Comparison of ENCODE assay signal across 8 mouse cellular contexts in genomic region chr8:70352657-70353151, GRCm38 (mm10). TPM values are rescaled to one million over a fixed set of nuclear protein-coding genes. Genes with fewer than 3 reads are reported as not detected.
DNase-seq lines count a peak whose midpoint lies in the region; ATAC-seq and TF ChIP-seq lines count a peak whose summit lies in the region.

No protein-coding gene starts in this region.

- no peak for TF ChIP-seq CTCF in kidney, adult 2 months (conservative IDR thresholded peaks at IDR 0.05; ENCODE audit: insufficient read depth, insufficient read length, low read depth, low read length)

- peak overlapping the region; percentile 99 for H3K4me2 ChIP-seq in forebrain, embryonic 11.5 days (ENCODE audit: low read depth, low read length, severe bottlenecking)

- peak; percentile 57 for ATAC-seq in forebrain, embryonic 11.5 days (replicated peaks; ENCODE audit: low FRiP score)

- H3K9ac ChIP-seq in forebrain, embryonic 11.5 days (ENCODE audit: low read length), result peak overlapping the region; percentile 96

- H3K36me3 ChIP-seq in forebrain, embryonic 11.5 days (ENCODE audit: control insufficient read depth, insufficient read depth, low read length), result no peaks in the 10 kb centered on the region; the same call in 1 of the 2 replicates
- H3K36me3 ChIP-seq in kidney, adult 2 months (ENCODE audit: control insufficient read depth, insufficient read depth, low read length), result no peaks in the 10 kb centered on the region
- H3K36me3 ChIP-seq in midbrain, embryonic 10.5 days, result peaks cover 35% of the 10 kb centered on the region

- DNase-seq in gastrocnemius, postnatal 10 days, result peak; percentile 70
- no peak for DNase-seq in gastrocnemius, postnatal 36 days
- peak; percentile 55 to 64 for DNase-seq in CD8-positive naive resting alpha-beta T cell, adult 2 months (ENCODE audit: low read depth in 2 of 2, low spot score in 2 of 2)
- DNase-seq in forebrain, embryonic 11.5 days (ENCODE audit: low spot score), result no peak
- DNase-seq in kidney, adult 2 months, result peak; percentile 34
- no peak for DNase-seq in midbrain, embryonic 10.5 days (ENCODE audit: low spot score)
- peak; percentile 71 for DNase-seq in thymus, postnatal 14 days
- no peak for DNase-seq in left cerebral cortex, postnatal 36 days (ENCODE audit: low spot score in 2 of 2)

- WGBS in forebrain, embryonic 11.5 days, result under 1% methylated on average over 61 of the region's 64 CpGs
- under 1% methylated on average over 64 of the region's 64 CpGs for WGBS in kidney, adult 2 months
- WGBS in midbrain, embryonic 10.5 days, result under 1% methylated on average over 64 of the region's 64 CpGs

- no peaks in the 10 kb centered on the region for H3K27me3 ChIP-seq in forebrain, embryonic 11.5 days (ENCODE audit: control insufficient read depth, insufficient read depth, low read length)
- no peaks in the 10 kb centered on the region for H3K27me3 ChIP-seq in kidney, adult 2 months (replicated peaks; ENCODE audit: control insufficient read depth, insufficient read depth, low read length)
- H3K27me3 ChIP-seq in midbrain, embryonic 10.5 days (ENCODE audit: low read depth, poor library complexity, severe bottlenecking), result no peaks in the 10 kb centered on the region

- peak overlapping the region; percentile 99 for H3K4me3 ChIP-seq in forebrain, embryonic 11.5 days (ENCODE audit: low read depth, low read length)
- peak overlapping the region; percentile 96 for H3K4me3 ChIP-seq in kidney, adult 2 months (ENCODE audit: insufficient read depth, low read depth, low read length)
- H3K4me3 ChIP-seq in midbrain, embryonic 10.5 days, result peak overlapping the region; percentile 96

- peak overlapping the region; percentile 78 for H3K27ac ChIP-seq in forebrain, embryonic 11.5 days (ENCODE audit: low read depth, low read length)
- peak overlapping the region; percentile 58; the same call in 1 of the 2 replicates for H3K27ac ChIP-seq in kidney, adult 2 months (ENCODE audit: insufficient read depth, low read depth, low read length)
- peak overlapping the region; percentile 92 for H3K27ac ChIP-seq in midbrain, embryonic 10.5 days (replicated peaks)

- TF ChIP-seq POLR2A in kidney, adult 2 months (IDR thresholded peaks at IDR 0.05; ENCODE audit: low read depth, low read length), result no peak

- H3K9me3 ChIP-seq in forebrain, embryonic 11.5 days (ENCODE audit: control insufficient read depth, low read length), result no peaks in the 10 kb centered on the region
- no peaks in the 10 kb centered on the region for H3K9me3 ChIP-seq in midbrain, embryonic 10.5 days (replicated peaks)

- intact Hi-C loops in gastrocnemius, postnatal 36 days (cut with DNase I), result no loop called here
- intact Hi-C loops in left cerebral cortex, postnatal 36 days (cut with DNase I), result loop anchor here (5.0 kb wide), 1 partner anchor 155 kb away; the partner anchor contains the start of gene Rex1bd

- peaks cover 22% of the 10 kb centered on the region for H3K4me1 ChIP-seq in forebrain, embryonic 11.5 days (replicated peaks; ENCODE audit: control insufficient read depth, insufficient read depth, low read length)
- peaks cover 44% of the 10 kb centered on the region for H3K4me1 ChIP-seq in kidney, adult 2 months (ENCODE audit: control insufficient read depth, insufficient read depth, low read length)
- peaks cover 55% of the 10 kb centered on the region for H3K4me1 ChIP-seq in midbrain, embryonic 10.5 days

RNA-seq across cellular contexts. Expression of gene Upf1, which starts 0.4 kb away (rescaled TPM):
- total RNA-seq in gastrocnemius, postnatal 10 days (2021), result 10 to 100 TPM; 34.2 to 37.3 TPM
- total RNA-seq in gastrocnemius, postnatal 36 days (2021), result 10 to 100 TPM; 27.0 to 27.6 TPM
- polyA plus RNA-seq in forebrain, embryonic 11.5 days (2014; fragmentation: Nextera tagmentation; extraction: Ambion mirVana), result 25.6 and 25.8 TPM in 2 replicates
- polyA plus RNA-seq in kidney, adult 2 months (2012; rRNA removed), result 25.8 and 27.4 TPM in 2 replicates
- 16.8 and 19.1 TPM in 2 replicates for polyA plus RNA-seq in midbrain, embryonic 10.5 days (2016; fragmentation: Nextera tagmentation; extraction: Ambion mirVana)
- total RNA-seq in left cerebral cortex, postnatal 36 days (2021), result 10 to 100 TPM; 59.2 to 66.3 TPM

RNA-seq across cellular contexts. Expression of gene Comp, which starts 20.7 kb away (rescaled TPM):
- 10 to 100 TPM; 18.4 to 20.2 TPM for total RNA-seq in gastrocnemius, postnatal 10 days (2021)
- total RNA-seq in gastrocnemius, postnatal 36 days (2021), result 1 to 10 TPM; 8.9 to 9.9 TPM
- polyA plus RNA-seq in forebrain, embryonic 11.5 days (2014; fragmentation: Nextera tagmentation; extraction: Ambion mirVana), result 0.56 TPM in 1 of 2 replicates, not detected in the other
- polyA plus RNA-seq in kidney, adult 2 months (2012; rRNA removed), result 1.6 and 2.8 TPM in 2 replicates
- polyA plus RNA-seq in midbrain, embryonic 10.5 days (2016; fragmentation: Nextera tagmentation; extraction: Ambion mirVana), result 0.37 and 0.39 TPM in 2 replicates
- under 1 TPM; 0.25 to 0.88 TPM for total RNA-seq in left cerebral cortex, postnatal 36 days (2021)

RNA-seq across cellular contexts. Expression of gene Gdf1, which starts 23.1 kb away (rescaled TPM):
- total RNA-seq in gastrocnemius, postnatal 10 days (2021), result 1 to 10 TPM; 3.9 to 5.3 TPM
- total RNA-seq in gastrocnemius, postnatal 36 days (2021), result 1 to 10 TPM in 1 of 2 experiments, under 1 TPM in 1; 0.52 to 3.9 TPM
- 1.8 and 2.6 TPM in 2 replicates for polyA plus RNA-seq in forebrain, embryonic 11.5 days (2014; fragmentation: Nextera tagmentation; extraction: Ambion mirVana)
- polyA plus RNA-seq in kidney, adult 2 months (2012; rRNA removed), result 0.08 TPM in 1 of 2 replicates, not detected in the other
- polyA plus RNA-seq in midbrain, embryonic 10.5 days (2016; fragmentation: Nextera tagmentation; extraction: Ambion mirVana), result 3.8 and 5.7 TPM in 2 replicates
- 10 to 100 TPM; 15.3 to 23.7 TPM for total RNA-seq in left cerebral cortex, postnatal 36 days (2021)

RNA-seq across cellular contexts. Expression of gene Cers1, which starts 37.1 kb away (rescaled TPM):
- 10 to 100 TPM; 20.0 to 23.6 TPM for total RNA-seq in gastrocnemius, postnatal 10 days (2021)
- total RNA-seq in gastrocnemius, postnatal 36 days (2021), result 10 to 100 TPM; 14.1 to 19.1 TPM
- 10.6 and 11.0 TPM in 2 replicates for polyA plus RNA-seq in forebrain, embryonic 11.5 days (2014; fragmentation: Nextera tagmentation; extraction: Ambion mirVana)
- polyA plus RNA-seq in kidney, adult 2 months (2012; rRNA removed), result 0.58 and 0.66 TPM in 2 replicates
- polyA plus RNA-seq in midbrain, embryonic 10.5 days (2016; fragmentation: Nextera tagmentation; extraction: Ambion mirVana), result 4.6 and 5.3 TPM in 2 replicates
- total RNA-seq in left cerebral cortex, postnatal 36 days (2021), result 100 to 1,000 TPM; 101 to 104 TPM

RNA-seq across cellular contexts. Expression of gene Cope, which starts 50.4 kb away (rescaled TPM):
- 100 to 1,000 TPM; 140 to 158 TPM for total RNA-seq in gastrocnemius, postnatal 10 days (2021)
- total RNA-seq in gastrocnemius, postnatal 36 days (2021), result 100 to 1,000 TPM; 115 TPM
- 220 and 268 TPM in 2 replicates for polyA plus RNA-seq in forebrain, embryonic 11.5 days (2014; fragmentation: Nextera tagmentation; extraction: Ambion mirVana)
- 277 and 300 TPM in 2 replicates for polyA plus RNA-seq in kidney, adult 2 months (2012; rRNA removed)
- polyA plus RNA-seq in midbrain, embryonic 10.5 days (2016; fragmentation: Nextera tagmentation; extraction: Ambion mirVana), result 308 and 311 TPM in 2 replicates
- 100 to 1,000 TPM; 124 to 139 TPM for total RNA-seq in left cerebral cortex, postnatal 36 days (2021)

Comparison
In these comparisons a context has a peak if more than half of its experiments do, and no peak if none do; other contexts are left out.
1. DNase-seq: peak in gastrocnemius, postnatal 10 days (single experiment), CD8-positive naive resting alpha-beta T cell, adult 2 months (2 of 2), kidney, adult 2 months (single experiment) and thymus, postnatal 14 days (single experiment); none in gastrocnemius, postnatal 36 days (0 of 2), forebrain, embryonic 11.5 days (single experiment), midbrain, embryonic 10.5 days (single experiment) and left cerebral cortex, postnatal 36 days (0 of 2).
2. RNA of gene Comp, which starts 20.7 kb away (total RNA-seq): 18.4 to 20.2 TPM in gastrocnemius, postnatal 10 days and 8.9 to 9.9 TPM in gastrocnemius, postnatal 36 days; 0.25 to 0.88 TPM in left cerebral cortex, postnatal 36 days; every median in the first group is over 4 times any median in the second.
3. Peak in every context shown above with its lines, with median percentiles within 50 percentile points of each other: H3K27ac ChIP-seq and H3K4me3 ChIP-seq.